Mouse (Mus musculus): ENCODE results near the gene Auh.

The Auh gene

DNA sequence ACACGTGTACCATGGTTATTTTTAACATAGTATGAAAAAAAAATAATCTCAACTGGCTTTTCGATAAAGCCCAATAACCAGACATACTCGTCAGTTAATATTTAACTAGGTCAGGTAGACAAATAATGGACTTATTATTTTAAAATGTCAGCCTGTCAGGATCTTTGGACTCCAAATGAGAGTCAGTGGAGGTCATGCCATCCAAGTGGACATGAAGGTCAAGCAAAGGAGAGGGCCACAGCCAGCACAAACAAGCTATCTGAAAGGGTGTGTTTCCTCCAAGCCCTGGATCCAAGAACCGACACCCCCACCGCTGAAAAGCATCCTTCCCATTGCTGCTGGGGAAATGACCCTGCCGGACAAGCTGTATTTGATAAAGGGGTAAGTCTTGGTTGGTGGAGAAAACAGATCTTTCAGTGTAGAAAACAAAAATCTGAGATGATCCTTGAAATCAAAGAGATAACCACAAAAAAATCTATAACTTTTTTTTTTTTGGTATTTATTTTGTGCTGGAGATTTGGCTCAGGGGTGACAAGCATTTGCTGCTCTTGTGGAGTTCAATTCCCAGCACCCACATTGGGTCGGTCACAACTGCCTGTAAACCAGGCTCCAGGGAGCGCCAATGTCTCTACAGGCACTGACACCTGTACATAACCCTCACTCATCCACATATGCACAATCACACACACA lies 96.9 kb downstream of the Auh start:
- no peak for DNase-seq

DNA sequence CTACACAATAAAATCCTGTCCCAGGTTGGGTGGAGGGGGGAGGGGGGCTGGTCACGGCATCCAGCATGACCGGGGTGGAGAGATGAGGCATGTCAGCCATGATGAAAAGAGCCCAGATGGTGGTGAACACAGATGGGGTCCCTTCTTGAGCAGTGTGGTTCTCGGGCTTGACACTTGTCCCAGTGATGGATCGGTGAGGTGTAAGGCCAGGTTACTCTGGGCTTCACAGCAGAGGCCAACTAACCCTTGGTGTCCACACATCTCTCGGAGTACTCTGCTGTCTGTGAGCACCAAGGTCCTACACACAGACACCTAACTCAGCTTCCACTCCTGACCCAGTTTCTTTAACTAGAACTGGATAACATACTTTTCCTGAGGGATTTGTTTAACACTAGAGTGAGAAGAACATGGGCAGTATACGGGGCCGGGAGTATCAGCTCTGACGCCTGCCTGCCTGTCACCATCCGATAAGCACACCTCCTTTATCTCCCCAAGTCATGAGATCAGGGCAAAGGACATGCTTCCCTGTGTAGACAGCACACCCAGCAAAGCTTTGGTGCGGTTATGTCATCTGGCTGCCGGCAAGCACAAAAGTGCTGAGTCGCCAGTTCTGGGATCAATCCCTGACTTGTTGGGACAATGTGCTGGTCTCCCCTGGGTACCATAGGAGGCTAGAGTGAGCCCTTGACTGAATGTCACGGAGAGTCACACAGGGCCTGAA lies 98.3 kb downstream of the Auh start:
- DNase-seq = no peak

- DNase-seq = peak; percentile 49
Observed at GRCm38 (mm10) chr13:52828946-52829523, 100.4 kb downstream of the Auh start.

DNA sequence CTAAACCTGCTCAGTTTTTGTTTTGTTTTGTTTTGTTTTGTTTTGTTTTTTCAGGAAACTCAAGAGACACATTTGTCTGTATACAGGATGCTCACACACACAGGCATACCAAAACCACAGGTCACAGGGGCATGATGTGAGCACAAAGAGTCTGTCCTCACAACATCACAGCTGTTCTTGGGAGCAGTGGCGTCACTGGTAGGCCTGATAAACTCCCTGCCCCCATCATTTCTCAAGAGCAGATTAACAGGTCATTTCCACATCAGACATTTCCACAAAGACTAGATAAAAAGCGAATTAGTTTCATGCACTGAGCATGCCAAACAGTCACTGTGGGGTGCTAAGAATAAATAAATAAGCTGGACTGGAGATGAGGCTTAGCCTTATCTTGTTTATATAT lies 101.3 kb downstream of the Auh start:
- DNase-seq = no peak

GRCm38 (mm10) chr13:52826666-52827065 lies 102.8 kb downstream of the Auh start:
- DNase-seq = no peak

DNA sequence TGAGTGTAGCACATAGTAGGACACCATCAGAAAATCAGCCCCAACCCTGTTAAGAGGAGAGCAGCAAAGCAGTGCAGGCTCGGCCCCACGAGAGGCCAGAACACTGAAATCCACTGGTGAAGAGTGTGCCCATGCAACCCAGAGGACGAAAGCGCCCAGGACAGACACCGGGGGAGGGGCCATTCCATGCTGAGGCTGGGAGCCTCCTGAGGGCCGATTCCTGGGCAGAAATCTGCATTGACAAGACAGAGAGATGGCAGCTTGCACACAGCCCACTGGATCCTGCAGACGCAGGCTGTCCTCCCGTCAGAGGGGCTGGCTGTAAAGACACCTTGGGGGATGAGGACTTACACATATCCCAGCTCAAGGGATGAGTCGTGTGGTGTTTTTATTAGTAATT lies 104.7 kb downstream of the Auh start:
- DNase-seq = no peak

GRCm38 (mm10) chr13:52822165-52823149 lies 107.0 kb downstream of the Auh start:
- no peak for DNase-seq

- DNase-seq = no peak
Observed at GRCm38 (mm10) chr13:52821571-52821970, 107.9 kb downstream of the Auh start.

DNA sequence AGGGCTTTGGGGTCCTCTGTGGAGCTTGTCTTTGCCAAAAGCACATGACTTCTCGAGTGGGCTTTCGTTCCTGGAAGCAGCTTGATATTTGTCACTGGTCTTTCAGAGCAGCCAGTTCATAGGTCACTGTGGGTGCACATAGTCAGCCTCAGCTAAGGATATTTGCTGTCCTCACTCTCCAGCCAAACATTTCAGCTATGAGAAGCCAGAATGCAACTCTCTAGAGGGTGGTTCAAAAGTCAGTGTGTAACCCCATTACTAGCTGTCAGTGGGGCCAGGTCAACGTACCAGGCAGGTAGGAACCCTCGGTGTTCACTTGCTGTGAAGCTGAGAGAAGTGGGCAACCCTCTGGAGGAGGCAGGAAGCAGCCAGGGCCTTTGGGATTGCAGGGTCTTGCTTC lies 109.6 kb downstream of the Auh start:
- no peak for DNase-seq

- no peak for DNase-seq
Observed at GRCm38 (mm10) chr13:52818760-52819159, 110.7 kb downstream of the Auh start.

- DNase-seq = no peak
Observed at GRCm38 (mm10) chr13:52817991-52818491, 111.4 kb downstream of the Auh start.

DNA sequence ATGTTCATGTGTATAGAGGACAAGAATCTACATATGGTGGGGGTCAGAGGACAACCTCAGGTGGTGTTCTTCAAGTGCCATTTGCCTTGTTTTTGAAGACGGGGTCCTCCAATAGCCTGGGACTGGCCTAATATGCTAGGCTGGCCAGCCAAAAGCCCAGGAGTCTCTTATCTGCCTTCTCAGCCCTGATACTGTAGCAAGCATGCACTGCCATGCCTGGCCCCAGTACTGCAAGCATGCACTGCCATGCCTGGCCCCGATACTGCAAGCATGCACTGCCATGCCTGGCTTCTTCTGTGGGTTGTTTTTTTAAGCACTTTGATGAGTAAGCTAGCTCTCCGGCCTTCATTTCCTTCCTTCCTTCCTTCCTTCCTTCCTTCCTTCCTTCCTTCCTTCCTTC lies 115.7 kb downstream of the Auh start:
- no peak for DNase-seq

GRCm38 (mm10) chr13:52812549-52813515 lies 116.6 kb downstream of the Auh start:
- DNase-seq = no peak

GRCm38 (mm10) chr13:52807722-52808121 lies 121.8 kb downstream of the Auh start:
- DNase-seq = peak; percentile 24

DNA sequence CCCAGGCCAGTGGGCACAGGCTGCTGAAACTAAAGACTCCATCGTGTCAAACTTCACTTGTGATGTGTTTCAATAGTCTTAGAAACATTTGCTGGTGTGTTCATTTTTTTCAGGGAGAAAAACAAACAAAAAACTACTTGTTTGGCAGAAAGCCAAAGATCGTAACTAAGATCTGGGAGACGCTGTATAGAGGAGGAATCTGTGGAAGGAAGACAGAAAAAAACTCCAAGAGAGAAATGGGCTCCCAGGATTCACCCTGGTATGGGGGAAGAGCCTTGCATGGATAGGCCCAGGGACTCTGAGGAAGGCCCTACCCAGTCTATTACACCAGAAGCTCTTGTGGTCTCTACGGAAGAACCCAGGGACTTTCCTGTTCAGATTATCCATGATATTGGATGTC lies 123.5 kb downstream of the Auh start:
- no peak for DNase-seq

GRCm38 (mm10) chr13:52805581-52805980 lies 123.9 kb downstream of the Auh start:
- DNase-seq = no peak

DNA sequence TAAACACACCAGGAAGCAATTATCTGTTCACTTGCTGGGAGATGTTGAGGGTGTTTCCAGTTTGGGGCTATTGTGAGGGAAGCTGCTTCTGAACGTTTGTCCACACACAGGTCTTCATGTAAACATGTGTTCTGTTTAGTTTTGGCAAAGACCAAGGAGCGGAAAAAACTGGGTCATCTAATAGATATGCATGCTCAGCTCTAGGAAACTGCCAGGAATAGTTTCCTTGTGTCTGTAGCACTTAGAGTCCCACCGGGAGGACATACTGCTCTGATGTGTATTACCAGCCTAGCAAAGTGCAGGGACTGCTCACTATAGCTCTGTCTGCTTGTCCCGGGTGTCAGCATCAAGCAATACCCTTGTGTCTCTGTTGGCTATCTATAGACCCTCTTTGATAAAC lies 127.0 kb downstream of the Auh start:
- DNase-seq = no peak

DNA sequence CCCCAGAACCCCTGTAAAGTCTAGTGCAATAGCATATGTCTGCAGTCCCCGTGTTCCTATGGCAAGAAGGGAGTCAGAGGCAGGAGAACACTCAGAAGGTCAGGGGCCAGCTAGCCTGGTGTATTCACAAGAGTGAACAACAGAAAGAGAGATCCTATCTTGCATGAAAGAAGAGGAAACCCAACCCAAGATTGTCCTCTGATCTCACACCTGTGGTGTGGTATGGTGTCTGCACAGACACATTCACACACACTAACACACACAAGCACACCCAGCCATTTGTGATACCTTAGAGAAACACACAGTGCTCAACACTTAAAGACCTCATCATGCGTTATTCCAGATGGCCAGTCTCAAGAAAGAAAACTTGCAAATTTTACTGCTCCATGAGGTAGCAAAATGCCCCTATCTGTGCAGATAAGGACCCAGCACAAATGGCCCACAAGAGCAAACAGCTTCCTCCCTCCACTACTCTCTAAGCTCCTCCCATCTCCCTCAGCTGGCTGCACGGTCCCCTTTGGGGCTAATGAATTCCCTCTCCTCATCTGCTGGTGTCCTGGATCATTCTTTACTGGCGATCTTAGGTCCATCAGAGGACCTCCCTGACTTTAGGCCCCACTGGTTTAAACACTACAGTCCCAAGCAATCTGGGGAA lies 128.7 kb downstream of the Auh start:
- DNase-seq = peak; percentile 38

GRCm38 (mm10) chr13:52800091-52800490 lies 129.4 kb downstream of the Auh start:
- DNase-seq = no peak

GRCm38 (mm10) chr13:52794232-52794631 lies 135.2 kb downstream of the Auh start:
- no peak for DNase-seq

- DNase-seq = no peak
Observed at GRCm38 (mm10) chr13:52793434-52793989, 136.0 kb downstream of the Auh start.

Data from thymus, postnatal 4 days (tissue).